In the genomic region with DNA sequence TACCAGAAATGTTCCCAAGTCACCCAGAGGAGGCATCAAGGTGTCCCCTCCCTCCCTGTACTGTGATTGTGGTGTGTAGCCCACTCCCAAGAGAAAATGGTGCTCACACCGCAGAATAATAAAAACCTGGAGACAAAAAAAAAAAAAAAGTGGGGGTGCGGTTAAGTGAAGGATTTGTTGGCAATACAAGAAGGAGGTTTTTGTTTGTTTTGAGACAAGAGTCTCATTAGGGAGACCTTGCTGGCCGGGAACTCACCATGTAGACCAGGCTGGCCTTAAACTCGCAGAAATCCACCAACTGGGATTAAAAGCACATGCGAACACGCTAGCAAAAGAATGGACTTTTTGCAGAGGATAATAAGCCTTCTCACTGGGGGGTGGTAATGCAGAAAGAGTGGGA, we compare ENCODE assay signal across 7 mouse cellular contexts. TPM values are rescaled to one million over a fixed set of nuclear protein-coding genes. Genes with fewer than 3 reads are reported as not detected.
DNase-seq lines count a peak whose midpoint lies in the region; ATAC-seq and TF ChIP-seq lines count a peak whose summit lies in the region.

A gene (plus strand): TSS at position 301 of the 400 bp plus-strand sequence.

- ATAC-seq in intestine, postnatal 0 days: no peak
- ATAC-seq in neural tube, embryonic 14.5 days (ENCODE audit: low read depth): no peak

- H3K4me3 ChIP-seq in lung, adult 2 months (replicated peaks; ENCODE audit: extremely low read depth, low read depth, low read length): peak within 1 kb of the TSS; percentile 57
- peak within 1 kb of the TSS; percentile 74 for H3K4me3 ChIP-seq in forebrain, embryonic 10.5 days
- H3K4me3 ChIP-seq in intestine, postnatal 0 days (ENCODE audit: low read depth, low read length): peak within 1 kb of the TSS; percentile 54
- peak within 1 kb of the TSS; percentile 60 for H3K4me3 ChIP-seq in neural tube, embryonic 14.5 days (ENCODE audit: low read depth, low read length)

- TF ChIP-seq CTCF in lung, adult 2 months (IDR thresholded peaks at IDR 0.05; ENCODE audit: insufficient read depth, low read length): no peak
- TF ChIP-seq CTCF in intestine, postnatal 0 days (IDR thresholded peaks at IDR 0.05; ENCODE audit: low read depth): no peak

- H3K36me3 ChIP-seq in forebrain, embryonic 10.5 days (replicated peaks): peaks cover 14% of the 10 kb centered on the region
- H3K36me3 ChIP-seq in intestine, postnatal 0 days (ENCODE audit: control insufficient read depth, insufficient read depth): no peaks in the 10 kb centered on the region
- no peaks in the 10 kb centered on the region for H3K36me3 ChIP-seq in neural tube, embryonic 14.5 days (ENCODE audit: control insufficient read depth, insufficient read depth, low read length)

- peaks cover 7% of the 10 kb centered on the region; the same call in 1 of the 2 replicates for H3K9me3 ChIP-seq in forebrain, embryonic 10.5 days
- H3K9me3 ChIP-seq in intestine, postnatal 0 days (ENCODE audit: control insufficient read depth): no peaks in the 10 kb centered on the region
- H3K9me3 ChIP-seq in neural tube, embryonic 14.5 days (ENCODE audit: control insufficient read depth, low read length): no peaks in the 10 kb centered on the region

- 0 out of 2 replicates have a peak, but pooled peaks cover 3% of the 10 kb centered on the region for H3K4me1 ChIP-seq in lung, adult 2 months (ENCODE audit: control insufficient read depth, insufficient read depth, low read length)
- H3K4me1 ChIP-seq in forebrain, embryonic 10.5 days: peaks cover 43% of the 10 kb centered on the region
- H3K4me1 ChIP-seq in intestine, postnatal 0 days (replicated peaks; ENCODE audit: control insufficient read depth, insufficient read depth, low read length): no peaks in the 10 kb centered on the region
- H3K4me1 ChIP-seq in neural tube, embryonic 14.5 days (ENCODE audit: control insufficient read depth, insufficient read depth, low read length): 0 out of 2 replicates have a peak, but pooled peaks cover 2% of the 10 kb centered on the region

- peak within 1 kb of the TSS; percentile 45 for H3K9ac ChIP-seq in intestine, postnatal 0 days (ENCODE audit: low read depth, low read length)
- peak within 1 kb of the TSS; percentile 66 for H3K9ac ChIP-seq in neural tube, embryonic 14.5 days (replicated peaks; ENCODE audit: low read depth, low read length)

- peak within 1 kb of the TSS; percentile 91 for H3K4me2 ChIP-seq in intestine, postnatal 0 days (replicated peaks; ENCODE audit: low read depth)
- peak within 1 kb of the TSS; percentile 98 for H3K4me2 ChIP-seq in neural tube, embryonic 14.5 days (ENCODE audit: low read depth, low read length)

- peak within 1 kb of the TSS; percentile 81 for H3K27ac ChIP-seq in forebrain, embryonic 10.5 days
- H3K27ac ChIP-seq in intestine, postnatal 0 days (ENCODE audit: low read depth, low read length): no peak within 1 kb of the TSS
- H3K27ac ChIP-seq in neural tube, embryonic 14.5 days (ENCODE audit: low read depth, low read length): no peak within 1 kb of the TSS

- DNase-seq in lung, adult 2 months: no peak
- DNase-seq in lung, postnatal 36 days: no peak
- no peak for DNase-seq in forebrain, embryonic 10.5 days (ENCODE audit: extremely low spot score, low spot score)
- no peak for DNase-seq in layer of hippocampus, postnatal 14 days (ENCODE audit: low spot score in 2 of 2)
- no peak for DNase-seq in T-cell, adult 2 months (ENCODE audit: low spot score)

- WGBS in lung, adult 2 months: 49% methylated on average over 6 of the region's 6 CpGs
- 16% methylated on average over 6 of the region's 6 CpGs for WGBS in forebrain, embryonic 10.5 days
- WGBS in intestine, postnatal 0 days: 48% methylated on average over 6 of the region's 6 CpGs
- 21% methylated on average over 6 of the region's 6 CpGs for WGBS in neural tube, embryonic 14.5 days

- H3K27me3 ChIP-seq in forebrain, embryonic 10.5 days (ENCODE audit: poor library complexity, severe bottlenecking): peaks cover 98% of the 10 kb centered on the region
- peaks cover 16% of the 10 kb centered on the region; the same call in 1 of the 2 replicates for H3K27me3 ChIP-seq in intestine, postnatal 0 days (replicated peaks; ENCODE audit: control insufficient read depth, insufficient read depth, low read length)
- peaks cover 20% of the 10 kb centered on the region; the same call in 1 of the 2 replicates for H3K27me3 ChIP-seq in neural tube, embryonic 14.5 days (ENCODE audit: control insufficient read depth, insufficient read depth, low read length)

- TF ChIP-seq POLR2A in lung, adult 2 months (IDR thresholded peaks at IDR 0.05; ENCODE audit: borderline replicate concordance, extremely low read depth, low read depth, low read length): no peak

RNA-seq across cellular contexts. Expression of the gene that starts here (rescaled TPM):
- 13.7 and 16.4 TPM in 2 replicates for polyA plus RNA-seq in lung, adult 2 months (2012; rRNA removed)
- polyA plus RNA-seq in forebrain, embryonic 10.5 days (2016; fragmentation: Nextera tagmentation; extraction: Ambion mirVana): 4.5 and 4.9 TPM in 2 replicates
- 3.2 and 3.4 TPM in 2 replicates for polyA plus RNA-seq in intestine, postnatal 0 days (2015; fragmentation: Nextera tagmentation; extraction: Ambion mirVana)
- 5.0 and 6.8 TPM in 2 replicates for polyA plus RNA-seq in neural tube, embryonic 14.5 days (2014; fragmentation: Nextera tagmentation; extraction: Ambion mirVana)
- total RNA-seq in layer of hippocampus, postnatal 14 days (2021): 1 to 10 TPM; 2.4 to 2.6 TPM
